Mouse (Mus musculus) right cerebral cortex, postnatal 25 days (tissue): ENCODE data around the gene Mab21l2.

Source experiments
- DNase-seq: peaks from one replicate; pipeline ENCODE4 v3.0.0; 2022

Mab21l2 gene

DNA sequence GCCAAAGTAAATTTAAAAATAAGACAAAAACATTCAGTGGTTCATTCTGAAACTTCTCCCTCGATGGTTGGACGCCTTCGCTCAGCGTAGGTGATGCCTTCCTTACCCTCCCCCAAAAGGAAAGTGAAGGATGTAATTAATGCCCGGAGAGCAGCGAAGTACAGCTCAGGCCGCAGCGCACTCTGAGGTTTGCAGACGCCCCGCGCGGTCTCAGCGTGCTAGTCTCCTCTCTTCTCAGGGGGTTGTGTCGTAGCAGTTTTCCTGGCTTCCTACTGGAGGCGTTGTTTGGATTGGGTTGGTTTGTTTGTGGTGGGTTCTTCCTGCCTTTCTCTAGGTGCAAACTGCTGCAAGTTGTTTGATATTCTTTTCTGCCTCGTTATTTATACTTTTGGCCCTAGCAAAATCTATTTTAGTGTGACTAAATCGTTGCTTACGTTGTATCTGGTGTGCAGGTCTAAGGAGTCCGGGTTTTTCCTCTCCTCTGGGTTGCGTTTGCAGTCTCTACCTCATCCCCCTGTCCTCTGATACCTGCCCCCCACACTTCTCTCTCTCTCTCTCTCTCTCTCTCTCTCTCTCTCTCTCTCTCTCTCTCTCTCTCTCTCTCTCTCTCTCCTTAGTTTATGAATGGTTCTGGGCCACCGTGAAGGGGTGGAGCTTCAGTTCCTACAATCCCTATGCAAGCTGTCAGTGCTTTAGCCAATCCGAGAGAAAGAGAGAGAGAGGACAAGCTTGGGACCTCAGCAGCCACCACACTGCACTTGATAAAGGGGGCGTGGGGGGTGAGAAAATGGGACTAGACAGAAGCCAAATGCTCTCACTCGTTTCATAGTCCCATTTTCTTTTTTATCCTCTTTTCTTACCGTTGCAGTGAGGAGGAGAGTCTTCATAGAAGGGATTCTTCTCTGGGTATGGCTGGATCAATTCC lies at the start of gene Mab21l2:
TSS of gene Mab21l2 (minus strand) at position 539 of the 925 bp plus-strand sequence.
- no peak for DNase-seq

DNA sequence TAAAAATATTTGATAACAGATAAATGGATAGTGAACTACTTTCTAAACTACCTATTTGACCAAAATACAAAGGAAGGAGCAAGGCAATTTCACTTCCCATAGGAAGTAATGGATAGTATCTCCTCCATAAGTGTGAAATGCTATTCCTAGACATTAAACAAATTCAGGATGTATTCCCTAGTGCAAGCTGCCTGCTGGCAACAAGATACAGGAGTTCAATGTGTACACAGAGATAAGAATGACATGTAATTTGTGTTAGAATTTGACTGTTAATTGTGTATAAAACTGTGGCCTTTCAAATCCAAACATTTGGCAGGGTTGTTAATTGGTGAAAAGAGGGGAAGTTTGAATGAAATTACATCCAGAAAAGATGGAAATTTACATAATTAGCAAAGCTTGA lies 26.9 kb upstream of the Mab21l2 start:
- DNase-seq: no peak

DNA sequence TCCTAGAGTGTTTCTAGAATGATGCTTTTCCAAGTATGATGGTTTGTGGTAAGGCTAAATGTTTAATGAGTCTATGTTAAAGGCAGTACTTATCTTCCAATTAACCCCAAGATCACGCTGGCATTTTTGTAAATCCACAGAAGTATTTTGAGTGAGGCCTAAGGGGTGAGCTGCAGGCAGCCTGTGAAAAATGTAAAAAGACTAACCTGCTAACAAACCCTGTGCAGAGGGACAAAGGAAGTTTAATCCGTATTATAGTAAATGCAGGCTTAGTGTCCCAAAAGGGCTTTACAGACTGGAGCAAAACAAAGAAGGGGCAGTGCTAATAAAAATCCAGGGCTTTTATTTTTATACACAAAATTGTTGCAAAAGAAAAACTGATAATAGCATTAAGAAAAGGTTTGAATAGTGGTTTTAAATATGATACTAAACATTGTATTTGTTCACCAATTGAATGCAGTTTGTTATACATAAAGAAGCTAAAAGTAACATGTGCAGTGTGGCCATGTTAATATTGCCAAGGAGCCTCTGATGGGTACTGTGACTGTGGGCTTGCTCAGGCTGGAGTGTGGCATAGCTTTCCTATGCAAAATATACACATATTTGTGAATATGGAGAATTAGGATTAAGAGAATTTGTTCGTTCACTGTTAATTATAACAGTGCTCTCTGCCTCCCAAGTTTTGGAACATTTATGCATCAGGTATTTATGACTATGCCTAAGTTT lies 24.3 kb upstream of the Mab21l2 start:
- DNase-seq: no peak

DNA sequence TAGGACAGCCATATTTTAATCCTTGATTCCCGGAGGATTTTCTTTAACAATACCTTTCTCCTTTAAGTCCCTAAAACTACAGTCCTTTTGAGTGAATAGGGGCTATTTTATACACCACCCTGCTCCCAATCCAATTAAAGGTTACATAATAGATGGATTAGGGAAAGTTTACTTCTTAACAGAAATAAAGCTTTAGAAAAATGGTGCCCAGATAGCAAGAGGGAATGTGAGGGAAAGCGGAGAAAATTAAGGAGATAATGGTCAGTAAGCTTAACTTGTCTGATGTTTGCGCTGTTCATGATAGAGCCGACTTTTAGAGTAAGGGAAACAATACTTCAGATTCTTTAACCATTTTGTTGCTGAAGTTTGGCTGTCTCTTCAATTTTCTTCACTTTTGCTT lies 23.1 kb upstream of the Mab21l2 start:
- no peak for DNase-seq

DNA sequence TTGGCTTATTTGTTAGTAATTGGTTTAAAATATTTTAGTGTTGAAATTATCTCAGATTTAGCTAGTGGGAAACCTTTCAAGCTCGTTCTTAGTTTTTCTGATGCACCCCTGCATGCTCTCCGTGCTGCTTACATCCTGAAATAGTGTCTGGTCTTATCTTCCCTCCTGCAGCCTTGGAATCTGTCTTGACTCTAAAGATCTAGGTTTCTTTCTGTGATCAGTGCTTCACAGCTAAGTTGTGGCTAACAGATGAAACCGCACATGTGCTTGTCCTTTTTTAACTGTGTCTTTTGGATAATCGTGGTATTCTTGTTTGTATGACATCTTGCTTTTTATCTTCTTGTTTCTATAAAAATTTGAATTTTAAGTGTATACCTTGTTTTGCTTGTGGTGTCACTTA lies 18.9 kb upstream of the Mab21l2 start:
- no peak for DNase-seq

GRCm38 (mm10) chr3:86561396-86561795 lies 13.0 kb upstream of the Mab21l2 start:
- no peak for DNase-seq

DNA sequence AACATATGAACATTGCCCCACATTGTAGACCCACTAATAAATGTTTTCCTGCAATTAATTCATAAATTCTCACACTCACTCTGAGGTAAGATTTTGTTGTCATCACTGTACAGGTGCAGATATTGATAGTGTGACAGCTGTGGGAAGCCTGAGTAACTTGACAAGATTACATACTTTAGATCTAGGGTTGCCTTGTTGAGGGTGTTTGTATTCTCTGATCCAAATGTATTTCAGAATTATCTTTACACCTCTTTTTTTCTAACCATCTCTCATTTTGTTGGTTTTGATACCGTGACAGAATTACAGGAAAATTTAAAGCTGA lies 12.6 kb upstream of the Mab21l2 start:
- DNase-seq: no peak

- DNase-seq: no peak
Measured at GRCm38 (mm10) chr3:86560281-86561022, 12.0 kb upstream of the Mab21l2 start.

GRCm38 (mm10) chr3:86559635-86560034 lies 11.2 kb upstream of the Mab21l2 start:
- DNase-seq: no peak

- no peak for DNase-seq
Measured at GRCm38 (mm10) chr3:86558976-86559375, 10.5 kb upstream of the Mab21l2 start.

DNA sequence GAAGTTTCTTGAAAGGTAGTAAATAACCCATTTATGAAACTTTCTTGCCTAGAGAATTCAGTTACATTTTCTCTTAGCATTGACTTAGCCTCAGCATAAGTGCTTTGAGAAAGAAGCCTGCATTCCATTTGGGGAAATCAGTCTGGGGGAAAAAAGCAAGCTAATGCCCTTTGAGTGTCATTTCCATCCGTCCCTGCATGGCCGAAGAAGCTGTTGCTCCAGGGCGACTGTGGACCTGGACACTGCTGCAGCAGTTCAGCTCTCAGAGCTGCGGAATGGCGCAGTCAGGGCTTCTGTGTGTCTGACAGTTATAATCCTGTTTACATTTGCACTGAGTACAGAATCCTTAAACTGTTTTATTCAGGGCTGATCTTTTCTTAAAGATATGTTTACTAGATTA lies 3.7 kb upstream of the Mab21l2 start:
- no peak for DNase-seq

GRCm38 (mm10) chr3:86551011-86551728 lies 2.7 kb upstream of the Mab21l2 start:
- no peak for DNase-seq

GRCm38 (mm10) chr3:86550301-86551010 lies 2.0 kb upstream of the Mab21l2 start:
- no peak for DNase-seq

DNA sequence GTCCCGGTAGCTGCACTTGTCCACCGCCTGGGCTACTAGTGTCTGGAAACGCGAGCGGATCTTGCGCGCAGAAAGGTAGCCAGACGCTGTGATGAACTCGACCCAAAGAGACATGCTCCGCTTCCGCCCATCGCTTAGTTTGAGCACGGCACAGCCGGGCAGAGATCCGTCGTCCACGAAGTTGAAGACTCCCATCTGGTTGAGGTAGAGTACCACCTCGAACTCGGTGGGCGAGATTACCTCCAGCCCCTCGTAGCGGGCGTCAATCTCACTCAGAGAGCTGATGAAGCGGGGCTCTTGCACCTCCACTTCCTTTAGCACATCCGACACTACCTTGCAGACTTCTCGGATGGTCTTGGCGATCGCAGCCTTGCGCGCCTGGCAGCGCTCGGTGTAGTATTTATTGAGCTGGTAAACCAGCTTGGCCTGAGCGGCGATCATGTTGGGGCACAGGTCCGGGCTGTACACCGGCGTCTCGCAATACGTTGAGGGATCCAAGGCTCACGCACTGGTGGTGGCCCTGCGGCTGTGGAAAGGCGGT lies 1.1 kb downstream of the Mab21l2 start:
- DNase-seq: no peak

- DNase-seq: peak; percentile 46
Measured at GRCm38 (mm10) chr3:86546471-86547250, 1.8 kb downstream of the Mab21l2 start.

DNA sequence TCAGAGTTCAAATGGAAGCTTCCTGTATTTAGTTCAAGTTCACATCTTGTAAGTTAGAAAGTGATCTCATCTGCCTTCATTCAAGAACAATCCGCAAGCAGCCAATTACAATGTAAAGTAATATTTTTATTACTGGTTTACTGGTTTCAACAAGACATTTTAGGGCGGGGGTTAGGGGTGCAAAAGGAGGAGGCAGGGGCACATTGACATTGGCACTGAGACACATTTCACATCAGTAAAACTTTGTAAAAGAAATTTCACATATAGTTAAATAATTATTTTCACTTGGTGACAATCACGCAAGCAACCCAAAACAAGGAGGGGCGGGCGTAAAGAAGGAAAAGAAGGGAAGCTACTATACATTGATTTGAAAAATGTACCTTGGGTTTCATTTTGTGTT lies 2.5 kb downstream of the Mab21l2 start:
- DNase-seq: no peak

DNA sequence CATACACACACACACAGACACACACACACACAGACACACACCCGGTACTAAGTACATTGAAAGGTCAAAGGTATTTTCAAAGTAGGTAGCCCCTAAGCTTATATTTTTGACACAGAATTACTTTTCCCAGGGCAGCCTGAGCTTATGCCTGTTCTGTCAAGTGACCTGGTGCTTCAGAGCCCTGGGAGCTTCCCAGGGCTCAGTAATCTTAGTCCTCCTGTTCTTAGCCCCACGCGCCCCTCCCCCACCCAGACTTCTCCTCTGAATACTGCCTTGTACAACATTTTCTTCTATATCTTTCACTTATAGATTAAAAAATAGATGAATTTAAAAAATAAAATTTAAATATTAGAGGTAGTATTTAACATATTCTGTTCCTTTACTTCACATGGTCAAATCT lies 3.6 kb downstream of the Mab21l2 start:
- no peak for DNase-seq

- DNase-seq: no peak
Measured at GRCm38 (mm10) chr3:86541863-86542397, 6.5 kb downstream of the Mab21l2 start.

DNA sequence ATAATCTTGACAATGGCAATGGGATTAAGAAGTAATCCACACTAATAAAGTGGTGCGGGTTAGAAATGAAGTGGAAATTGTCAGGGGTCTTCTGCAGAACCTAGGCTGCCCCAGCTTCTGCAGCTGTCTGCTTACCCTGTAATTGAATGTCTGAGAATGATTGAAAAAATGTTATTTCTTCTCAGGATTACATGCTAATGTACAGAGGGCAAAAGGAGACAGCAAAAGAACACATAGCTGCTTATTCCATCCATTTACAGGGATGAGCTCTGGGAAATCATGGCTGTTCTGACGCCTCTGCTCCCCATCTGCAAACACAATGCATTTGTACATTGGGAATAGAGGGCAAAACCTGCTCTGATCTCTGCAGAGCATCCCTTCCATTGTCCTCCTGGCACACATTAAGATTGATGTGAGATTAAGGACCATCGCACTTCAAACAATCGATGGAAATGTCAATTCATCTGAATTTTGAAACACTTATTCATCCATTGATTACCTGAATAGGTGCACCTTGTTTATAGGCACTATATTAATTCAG lies 7.3 kb downstream of the Mab21l2 start:
- DNase-seq: no peak

DNA sequence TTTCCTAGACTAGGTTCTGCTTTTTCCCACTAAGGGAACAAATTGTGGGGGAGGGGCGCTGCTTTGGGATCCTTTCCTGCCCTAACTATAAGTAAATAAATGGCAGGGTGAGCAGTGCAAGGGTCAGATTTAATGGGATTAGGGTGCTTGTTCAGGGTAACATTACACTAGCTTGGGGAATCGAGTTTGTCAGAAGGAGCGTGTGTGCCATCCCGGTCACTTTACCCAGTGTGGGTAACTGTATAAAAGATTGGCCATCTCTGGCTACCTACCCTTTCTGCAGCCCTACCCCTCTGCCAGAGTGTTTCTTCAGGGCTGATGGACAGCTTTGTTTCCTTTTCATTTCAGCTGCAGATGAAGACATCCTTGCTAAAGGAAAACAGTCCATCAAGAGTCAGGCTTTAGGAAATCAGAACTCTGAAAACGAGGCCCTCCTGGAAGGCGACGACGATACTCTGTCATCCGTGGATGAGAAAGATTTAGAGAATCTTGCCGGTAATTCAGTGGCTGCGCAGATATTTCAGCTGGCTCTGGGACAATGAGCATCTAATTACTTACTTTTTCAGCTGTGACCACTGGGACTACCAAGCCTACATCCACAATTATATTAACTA lies 8.8 kb downstream of the Mab21l2 start:
- DNase-seq: no peak
